Mouse (Mus musculus) frontal cortex, postnatal 10 days (tissue): ENCODE data around the gene Prickle2.
A peak's percentile ranks its signal among the peaks of the same experiment; 100 is the strongest.

Experiments used
- DNase-seq, 2 experiments: peaks; one replicate each; pipeline ENCODE4 v3.0.0; 2022; ENCODE audit warnings: low spot score in 2 of 2, mixed read lengths in 1 of 2

The Prickle2 gene

GRCm38 (mm10) chr6:92518438-92518968 lies 187.5 kb downstream of the Prickle2 start:
- DNase-seq, result no peak

GRCm38 (mm10) chr6:92517002-92517401 lies 189.0 kb downstream of the Prickle2 start:
- DNase-seq, result no peak

- no peak for DNase-seq
Measured at GRCm38 (mm10) chr6:92512001-92512400, 194.0 kb downstream of the Prickle2 start.

GRCm38 (mm10) chr6:92509712-92510111 lies 196.2 kb downstream of the Prickle2 start:
- no peak for DNase-seq

GRCm38 (mm10) chr6:92506276-92506675 lies 199.7 kb downstream of the Prickle2 start:
- no peak for DNase-seq

- no peak for DNase-seq
Measured at GRCm38 (mm10) chr6:92499449-92499848, 206.5 kb downstream of the Prickle2 start.

GRCm38 (mm10) chr6:92498574-92498973 lies 207.4 kb downstream of the Prickle2 start:
- DNase-seq, result no peak

- no peak for DNase-seq
Measured at GRCm38 (mm10) chr6:92497279-92497678, 208.7 kb downstream of the Prickle2 start.

GRCm38 (mm10) chr6:92495500-92495899 lies 210.5 kb downstream of the Prickle2 start:
- no peak for DNase-seq

- no peak for DNase-seq
Measured at GRCm38 (mm10) chr6:92481690-92481956, 224.3 kb downstream of the Prickle2 start.

GRCm38 (mm10) chr6:92480941-92481689 lies 224.8 kb downstream of the Prickle2 start:
- peak; percentile 68 for DNase-seq

GRCm38 (mm10) chr6:92478612-92479011 lies 227.3 kb downstream of the Prickle2 start:
- DNase-seq, result no peak

GRCm38 (mm10) chr6:92477621-92478020 lies 228.3 kb downstream of the Prickle2 start:
- no peak for DNase-seq

- no peak for DNase-seq
Measured at GRCm38 (mm10) chr6:92469456-92469855, 236.5 kb downstream of the Prickle2 start.

- no peak for DNase-seq
Measured at GRCm38 (mm10) chr6:92468892-92469291, 237.1 kb downstream of the Prickle2 start.

- no peak for DNase-seq
Measured at GRCm38 (mm10) chr6:92468383-92468791, 237.6 kb downstream of the Prickle2 start.

GRCm38 (mm10) chr6:92467343-92467742 lies 238.6 kb downstream of the Prickle2 start:
- DNase-seq, result no peak

- DNase-seq, result no peak
Measured at GRCm38 (mm10) chr6:92465666-92466065, 240.3 kb downstream of the Prickle2 start.

- no peak for DNase-seq
Measured at GRCm38 (mm10) chr6:92464781-92465337, 241.1 kb downstream of the Prickle2 start.

- no peak for DNase-seq
Measured at GRCm38 (mm10) chr6:92463768-92464167, 242.2 kb downstream of the Prickle2 start.

- DNase-seq, result no peak
Measured at GRCm38 (mm10) chr6:92460750-92461149, 245.2 kb downstream of the Prickle2 start.

GRCm38 (mm10) chr6:92458026-92458425 lies 247.9 kb downstream of the Prickle2 start:
- DNase-seq, result no peak

- no peak for DNase-seq
Measured at GRCm38 (mm10) chr6:92451421-92451820, 254.5 kb downstream of the Prickle2 start.
